Mouse (Mus musculus) ES-E14 (cell line): Measurements from ENCODE around the gene Myo19.

Source experiments
- MAFK ChIP-seq: IDR thresholded peaks from 2 replicates; pipeline ENCODE4 v1.6.1; 2014; ENCODE audit warnings: mild to moderate bottlenecking, low read depth, low read length, inconsistent platforms; ENCODE audit not compliant: insufficient read depth
- ZC3H11A ChIP-seq: IDR thresholded peaks from 2 replicates; pipeline ENCODE4 v1.6.1; 2012; ENCODE audit warnings: low read depth, mild to moderate bottlenecking, inconsistent platforms, low read length, borderline replicate concordance

- no peak for TF ChIP-seq ZC3H11A
- no peak for TF ChIP-seq MAFK
These were observed 77.8 kb downstream of the Myo19 start, which contains the start of gene Car4 for GRCm38 (mm10) chr11:84957591-84958270.
